Mouse (Mus musculus) hindbrain, embryonic 14.5 days (tissue): Measurements from ENCODE around the gene Hoxa4. TPM values are rescaled to one million over a fixed set of nuclear protein-coding genes. Genes with fewer than 3 reads are reported as not detected.

Experiments
- ATAC-seq: fragments of 200-750 bp; cut with Nextera tagmentation; 2 replicates; pipeline ENCODE4 v1.8.0; 2017; ENCODE audit warnings: moderate number of reproducible peaks, mild to moderate bottlenecking, moderate TSS enrichment, moderate library complexity; ENCODE audit not compliant: low FRiP score
- DNase-seq: peaks from one replicate; pipeline ENCODE4 v3.0.0-alpha.2; 2015; ENCODE audit warnings: low spot score
- H3K27ac ChIP-seq: fragments of 300-500 bp; sonication (generic); 2 replicates; pipeline ENCODE4 v1.5.1; 2014; ENCODE audit warnings: mild to moderate bottlenecking, moderate library complexity
- H3K27me3 ChIP-seq: fragments of 300-500 bp; sonication (generic); 2 replicates; pipeline ENCODE4 v1.6.1; 2014; ENCODE audit warnings: mild to moderate bottlenecking, low read length, mixed read lengths; ENCODE audit not compliant: control insufficient read depth, insufficient read depth
- H3K36me3 ChIP-seq: fragments of 300-500 bp; sonication (generic); replicated peaks from 2 replicates; pipeline ENCODE4 v1.6.1; 2014; ENCODE audit not compliant: control insufficient read depth, insufficient read depth
- H3K4me1 ChIP-seq: fragments of 300-500 bp; sonication (generic); replicated peaks from 2 replicates; pipeline ENCODE4 v1.6.1; 2014; ENCODE audit warnings: antibody characterized with exemption, low read length, mixed read lengths; ENCODE audit not compliant: control insufficient read depth, insufficient read depth
- H3K4me2 ChIP-seq: fragments of 300-500 bp; sonication (generic); replicated peaks from 2 replicates; pipeline ENCODE4 v1.6.1; 2014; ENCODE audit warnings: mild to moderate bottlenecking, moderate library complexity
- H3K4me3 ChIP-seq: fragments of 300-500 bp; sonication (generic); replicated peaks from 2 replicates; pipeline ENCODE4 v1.5.1; 2014; ENCODE audit warnings: mild to moderate bottlenecking, low read length
- H3K9ac ChIP-seq: fragments of 300-500 bp; sonication (generic); 2 replicates; pipeline ENCODE4 v1.6.1; 2014
- H3K9me3 ChIP-seq: fragments of 300-500 bp; sonication (generic); 2 replicates; pipeline ENCODE4 v1.6.1; 2016; ENCODE audit warnings: low read length; ENCODE audit not compliant: control insufficient read depth
- WGBS: fragments of 180-500 bp; shearing (Covaris S2); extraction: QIAGEN DNeasy Blood & Tissue Kit; methylation state at CpG from one replicate; pipeline ENCODE4 v1.1.7; 2014; 5-methylcytosine and 5-hydroxymethylcytosine counted together
- polyA plus RNA-seq: library from polyadenylated mRNA; unstranded; fragments of >200 nt; fragmentation: Nextera tagmentation; extraction: Ambion mirVana; gene quantifications from 2 replicates; pipeline ENCODE4 v1.2.1, GENCODE M21; 2014

Gene Hoxa4
- polyA plus RNA-seq, 1 experiment from 2014 or later, result 22.5 TPM

- Histone ChIP-seq H3K4me1 (no peaks in the 10 kb centered on the region), H3K4me2 (no peak overlapping the region), H3K27ac (no peak overlapping the region), H3K9ac (no peak overlapping the region), H3K36me3 (no peaks in the 10 kb centered on the region), H3K27me3 (peaks cover 98% of the 10 kb centered on the region), H3K4me3 (no peak overlapping the region), H3K9me3 (no peaks in the 10 kb centered on the region)
- whole genome bisulfite sequencing, result 20% methylated on average over 6 of the region's 6 CpGs
- DNase-seq (no peak), ATAC-seq (no peak)
Measured at GRCm38 (mm10) chr6:52235866-52236265, 44.3 kb upstream of the Hoxa4 start.

- Histone ChIP-seq H3K4me3 (no peak overlapping the region), H3K27ac (no peak overlapping the region), H3K9ac (no peak overlapping the region), H3K27me3 (peaks cover 98% of the 10 kb centered on the region), H3K4me2 (no peak overlapping the region), H3K36me3 (no peaks in the 10 kb centered on the region), H3K4me1 (no peaks in the 10 kb centered on the region), H3K9me3 (no peaks in the 10 kb centered on the region)
- no peak for ATAC-seq
- DNase-seq, result no peak
- WGBS, result 26% methylated on average over 9 of the region's 9 CpGs
Measured at GRCm38 (mm10) chr6:52235267-52235666, 43.7 kb upstream of the Hoxa4 start.

DNA sequence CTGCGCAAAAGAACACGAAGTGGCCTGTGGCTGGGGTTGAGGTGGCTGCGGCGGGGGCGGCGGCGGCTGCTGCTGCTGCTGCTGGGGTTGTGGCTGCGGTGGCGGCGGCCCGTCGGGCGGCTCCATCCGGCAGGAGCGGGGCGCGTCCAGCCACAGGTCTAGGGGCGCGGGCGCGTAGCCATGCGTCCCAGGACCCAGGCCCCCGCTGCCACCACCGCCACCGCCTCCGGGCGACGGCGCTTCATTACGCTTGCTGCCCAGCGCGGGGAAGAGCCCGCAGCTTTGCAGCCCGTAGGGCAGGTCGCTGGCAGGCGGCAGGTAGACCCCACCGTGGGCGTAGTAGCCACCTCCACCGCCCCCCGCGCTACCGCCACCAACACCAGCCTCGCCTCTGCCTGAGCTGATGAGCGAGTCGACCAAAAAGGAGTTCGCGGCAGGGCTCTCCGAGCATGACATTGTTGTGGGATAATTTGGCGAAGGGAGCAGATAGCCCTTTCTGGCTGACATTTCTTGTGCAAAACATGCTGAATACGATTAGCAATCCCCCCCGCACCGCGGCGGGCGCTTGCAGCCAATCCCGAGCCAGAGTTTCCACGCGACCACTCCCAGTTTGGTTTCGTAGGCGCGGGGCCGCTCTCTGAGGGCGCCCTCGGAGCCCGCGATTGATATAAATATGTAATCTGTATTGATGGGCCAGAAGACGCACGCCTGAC, 43.0 kb upstream of the Hoxa4 start:
- H3K36me3 ChIP-seq, result no peaks in the 10 kb centered on the region
- WGBS, result 1% methylated on average over 61 of the region's 68 CpGs
- H3K27ac ChIP-seq, result no peak overlapping the region
- no peak overlapping the region for H3K4me2 ChIP-seq
- peaks cover 98% of the 10 kb centered on the region for H3K27me3 ChIP-seq
- H3K9ac ChIP-seq, result no peak overlapping the region
- DNase-seq (no peak), ATAC-seq (no peak)
- H3K9me3 ChIP-seq, result no peaks in the 10 kb centered on the region
- H3K4me1 ChIP-seq, result no peaks in the 10 kb centered on the region
- H3K4me3 ChIP-seq, result no peak overlapping the region

- WGBS, result 1% methylated on average over 68 of the region's 70 CpGs
- H3K4me3 ChIP-seq, result no peak overlapping the region
- H3K9me3 ChIP-seq, result no peaks in the 10 kb centered on the region
- no peak for ATAC-seq
- H3K36me3 ChIP-seq, result no peaks in the 10 kb centered on the region
- H3K4me1 ChIP-seq, result no peaks in the 10 kb centered on the region
- H3K4me2 ChIP-seq, result no peak overlapping the region
- DNase-seq, result no peak
- H3K27ac ChIP-seq, result no peak overlapping the region
- peaks cover 98% of the 10 kb centered on the region for H3K27me3 ChIP-seq
- no peak overlapping the region for H3K9ac ChIP-seq
Measured at GRCm38 (mm10) chr6:52233546-52234427, 42.2 kb upstream of the Hoxa4 start.

DNA sequence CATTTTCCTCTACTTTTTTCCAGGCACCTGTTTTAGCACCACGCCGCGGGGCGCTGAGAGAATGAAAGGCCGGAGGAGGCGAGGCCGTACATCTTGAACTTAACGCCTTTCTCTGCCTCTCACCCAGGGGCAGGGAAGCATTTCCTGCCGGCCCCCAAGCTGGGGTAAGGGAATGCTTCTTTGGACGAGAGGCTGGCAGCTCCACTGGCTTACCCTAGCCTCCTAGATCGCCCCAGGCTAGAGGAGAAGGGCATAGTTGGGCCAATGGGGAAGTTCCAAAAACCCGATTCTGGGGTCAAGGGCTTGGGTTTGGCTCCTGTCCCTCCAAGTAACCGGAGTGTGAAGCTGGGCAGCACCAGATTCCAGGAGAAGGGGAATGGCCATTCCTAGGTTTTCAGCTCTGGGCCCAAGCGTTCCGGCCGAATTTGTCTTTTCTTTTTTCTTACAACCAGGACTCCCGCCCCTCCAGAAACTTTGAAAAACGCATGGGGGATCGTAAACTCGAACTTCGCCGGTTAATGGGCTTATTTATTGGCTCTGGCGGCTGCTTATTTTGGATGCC, 41.5 kb upstream of the Hoxa4 start:
- peaks cover 97% of the 10 kb centered on the region for H3K27me3 ChIP-seq
- H3K9ac ChIP-seq, result no peak overlapping the region
- WGBS, result 2% methylated on average over 23 of the region's 23 CpGs
- no peaks in the 10 kb centered on the region for H3K9me3 ChIP-seq
- DNase-seq (no peak), ATAC-seq (no peak)
- no peaks in the 10 kb centered on the region for H3K36me3 ChIP-seq
- no peak overlapping the region for H3K27ac ChIP-seq
- no peak overlapping the region for H3K4me2 ChIP-seq
- no peaks in the 10 kb centered on the region for H3K4me1 ChIP-seq
- no peak overlapping the region for H3K4me3 ChIP-seq

- WGBS, result 1% methylated on average over 18 of the region's 18 CpGs
- H3K4me2 ChIP-seq, result no peak overlapping the region
- no peak overlapping the region for H3K4me3 ChIP-seq
- DNase-seq (no peak), ATAC-seq (no peak)
- H3K9ac ChIP-seq, result no peak overlapping the region
- H3K4me1 ChIP-seq, result no peaks in the 10 kb centered on the region
- no peaks in the 10 kb centered on the region for H3K36me3 ChIP-seq
- no peaks in the 10 kb centered on the region for H3K9me3 ChIP-seq
- H3K27ac ChIP-seq, result no peak overlapping the region
- peaks cover 97% of the 10 kb centered on the region for H3K27me3 ChIP-seq
Measured at GRCm38 (mm10) chr6:52232568-52232965, 41.0 kb upstream of the Hoxa4 start.

GRCm38 (mm10) chr6:52231885-52232567, 40.5 kb upstream of the Hoxa4 start:
- Histone ChIP-seq H3K27me3 (peaks cover 97% of the 10 kb centered on the region), H3K27ac (no peak overlapping the region)
- no peak for DNase-seq

GRCm38 (mm10) chr6:52230516-52231165, 39.1 kb upstream of the Hoxa4 start, which contains the start of gene Hoxa9:
Hoxa9 (minus strand) TSS chr6:52231089.
- WGBS, result under 1% methylated on average over 29 of the region's 36 CpGs
- Histone ChIP-seq H3K4me3 (no peak within 1 kb of the TSS), H3K4me2 (no peak within 1 kb of the TSS), H3K36me3 (no peaks in the 10 kb centered on the region), H3K27me3 (peaks cover 97% of the 10 kb centered on the region), H3K27ac (no peak within 1 kb of the TSS), H3K9ac (no peak within 1 kb of the TSS), H3K4me1 (no peaks in the 10 kb centered on the region), H3K9me3 (no peaks in the 10 kb centered on the region)
- DNase-seq, result no peak
- no peak for ATAC-seq

More at GRCm38 (mm10) chr6:52231885-52232567, 40.5 kb upstream of the Hoxa4 start:
- H3K4me1 ChIP-seq, result no peaks in the 10 kb centered on the region
- H3K9ac ChIP-seq, result no peak overlapping the region
- 2% methylated on average over 18 of the region's 18 CpGs for WGBS
- no peak for ATAC-seq
- H3K4me2 ChIP-seq, result no peak overlapping the region
- H3K36me3 ChIP-seq, result no peaks in the 10 kb centered on the region
- H3K9me3 ChIP-seq, result no peaks in the 10 kb centered on the region
- H3K4me3 ChIP-seq, result no peak overlapping the region
